Mouse (Mus musculus) neural tube, embryonic 14.5 days (tissue): Measurements from ENCODE around the gene Aloxe3. TPM values are rescaled to one million over a fixed set of nuclear protein-coding genes. Genes with fewer than 3 reads are reported as not detected.

Experiments used
- ATAC-seq: fragments of 200-750 bp; cut with Nextera tagmentation; 2 replicates; pipeline ENCODE4 v1.8.0; 2017; ENCODE audit warnings: low read depth, mild to moderate bottlenecking, moderate TSS enrichment, moderate library complexity
- H3K27ac ChIP-seq: fragments of 300-500 bp; sonication (generic); 2 replicates; pipeline ENCODE4 v1.5.1; 2014; ENCODE audit warnings: low read depth, mild to moderate bottlenecking, control low read depth, low read length, moderate library complexity, mixed read lengths
- H3K27me3 ChIP-seq: fragments of 300-500 bp; sonication (generic); 2 replicates; pipeline ENCODE4 v1.6.1; 2014; ENCODE audit warnings: low read length; ENCODE audit not compliant: control insufficient read depth, insufficient read depth
- H3K36me3 ChIP-seq: fragments of 300-500 bp; sonication (generic); 2 replicates; pipeline ENCODE4 v1.6.1; 2014; ENCODE audit warnings: low read length, mixed read lengths; ENCODE audit not compliant: control insufficient read depth, insufficient read depth
- H3K4me1 ChIP-seq: fragments of 300-500 bp; sonication (generic); 2 replicates; pipeline ENCODE4 v1.6.1; 2014; ENCODE audit warnings: low read length; ENCODE audit not compliant: control insufficient read depth, insufficient read depth
- H3K4me2 ChIP-seq: fragments of 300-500 bp; sonication (generic); 2 replicates; pipeline ENCODE4 v1.6.1; 2014; ENCODE audit warnings: mild to moderate bottlenecking, low read depth, low read length, control low read depth
- H3K4me3 ChIP-seq: fragments of 300-500 bp; sonication (generic); 2 replicates; pipeline ENCODE4 v1.5.1; 2014; ENCODE audit warnings: low read depth, low read length, control low read depth, mixed read lengths
- H3K9ac ChIP-seq: fragments of 300-500 bp; sonication (generic); replicated peaks from 2 replicates; pipeline ENCODE4 v1.6.1; 2014; ENCODE audit warnings: low read depth, mild to moderate bottlenecking, control low read depth, low read length, mixed read lengths
- H3K9me3 ChIP-seq: fragments of 300-500 bp; sonication (generic); 2 replicates; pipeline ENCODE4 v1.6.1; 2016; ENCODE audit warnings: low read length; ENCODE audit not compliant: control insufficient read depth
- WGBS: fragments of 180-500 bp; shearing (Covaris S2); extraction: QIAGEN DNeasy Blood & Tissue Kit; methylation state at CpG from one replicate; pipeline ENCODE4 v1.1.7; 2014; 5-methylcytosine and 5-hydroxymethylcytosine counted together
- polyA plus RNA-seq: library from polyadenylated mRNA; unstranded; fragments of >200 nt; fragmentation: Nextera tagmentation; extraction: Ambion mirVana; gene quantifications from 2 replicates; pipeline ENCODE4 v1.2.1, GENCODE M21; 2014

Aloxe3 gene
- polyA plus RNA-seq, 1 experiment from 2014 or later: 5.0 TPM

- no peak for ATAC-seq
- Histone ChIP-seq H3K4me2 (no peak overlapping the region), H3K4me1 (peaks cover 7% of the 10 kb centered on the region), H3K27ac (no peak overlapping the region), H3K9ac (no peak overlapping the region), H3K36me3 (peaks cover 63% of the 10 kb centered on the region), H3K9me3 (no peaks in the 10 kb centered on the region), H3K27me3 (no peaks in the 10 kb centered on the region), H3K4me3 (no peak overlapping the region)
- 91% methylated on average over 15 of the region's 15 CpGs for WGBS
Measured at GRCm38 (mm10) chr11:69103531-69104435, 21.9 kb upstream of the Aloxe3 start.

GRCm38 (mm10) chr11:69104487-69104886 is 21.2 kb upstream of the Aloxe3 start:
- 95% methylated on average over 14 of the region's 14 CpGs for WGBS
- no peak overlapping the region for H3K4me3 ChIP-seq
- no peaks in the 10 kb centered on the region for H3K9me3 ChIP-seq
- H3K36me3 ChIP-seq: peaks cover 70% of the 10 kb centered on the region
- H3K27ac ChIP-seq: no peak overlapping the region
- no peak overlapping the region for H3K9ac ChIP-seq
- H3K27me3 ChIP-seq: no peaks in the 10 kb centered on the region
- H3K4me1 ChIP-seq: peaks cover 7% of the 10 kb centered on the region
- no peak overlapping the region for H3K4me2 ChIP-seq
- no peak for ATAC-seq

GRCm38 (mm10) chr11:69105227-69105626 is 20.5 kb upstream of the Aloxe3 start:
- ATAC-seq: no peak
- Histone ChIP-seq H3K9me3 (no peaks in the 10 kb centered on the region), H3K9ac (no peak overlapping the region), H3K27me3 (no peaks in the 10 kb centered on the region), H3K4me1 (peaks cover 4% of the 10 kb centered on the region), H3K36me3 (peaks cover 71% of the 10 kb centered on the region), H3K4me3 (no peak overlapping the region), H3K4me2 (no peak overlapping the region), H3K27ac (no peak overlapping the region)
- WGBS: 93% methylated on average over 6 of the region's 6 CpGs

- H3K27me3 ChIP-seq: no peaks in the 10 kb centered on the region
- no peaks in the 10 kb centered on the region for H3K4me1 ChIP-seq
- H3K4me2 ChIP-seq: no peak overlapping the region
- H3K36me3 ChIP-seq: peaks cover 69% of the 10 kb centered on the region
- H3K9me3 ChIP-seq: no peaks in the 10 kb centered on the region
- H3K27ac ChIP-seq: no peak overlapping the region
- no peak overlapping the region for H3K4me3 ChIP-seq
- no peak overlapping the region for H3K9ac ChIP-seq
- ATAC-seq: no peak
- 89% methylated on average over 2 of the region's 2 CpGs for WGBS
Measured at GRCm38 (mm10) chr11:69105796-69106195, 19.9 kb upstream of the Aloxe3 start.

- Histone ChIP-seq H3K4me2 (no peak overlapping the region), H3K27me3 (no peaks in the 10 kb centered on the region), H3K4me3 (no peak overlapping the region), H3K9ac (no peak overlapping the region), H3K9me3 (no peaks in the 10 kb centered on the region), H3K27ac (no peak overlapping the region), H3K4me1 (no peaks in the 10 kb centered on the region), H3K36me3 (peaks cover 64% of the 10 kb centered on the region)
- WGBS: 92% methylated on average over 11 of the region's 11 CpGs
- ATAC-seq: no peak
Measured at GRCm38 (mm10) chr11:69106299-69106698, 19.4 kb upstream of the Aloxe3 start.

GRCm38 (mm10) chr11:69106842-69107241 is 18.9 kb upstream of the Aloxe3 start:
- no peak overlapping the region for H3K27ac ChIP-seq
- 88% methylated on average over 11 of the region's 11 CpGs for WGBS
- H3K9ac ChIP-seq: no peak overlapping the region
- H3K36me3 ChIP-seq: peaks cover 61% of the 10 kb centered on the region
- no peak overlapping the region for H3K4me2 ChIP-seq
- no peak overlapping the region for H3K4me3 ChIP-seq
- no peaks in the 10 kb centered on the region for H3K4me1 ChIP-seq
- H3K27me3 ChIP-seq: no peaks in the 10 kb centered on the region
- ATAC-seq: no peak
- H3K9me3 ChIP-seq: no peaks in the 10 kb centered on the region

GRCm38 (mm10) chr11:69107676-69108075 is 18.0 kb upstream of the Aloxe3 start:
- H3K4me1 ChIP-seq: no peaks in the 10 kb centered on the region
- no peak overlapping the region for H3K9ac ChIP-seq
- no peaks in the 10 kb centered on the region for H3K9me3 ChIP-seq
- WGBS: over 99% methylated on average over 11 of the region's 11 CpGs
- no peak overlapping the region for H3K4me2 ChIP-seq
- ATAC-seq: no peak
- H3K4me3 ChIP-seq: no peak overlapping the region
- no peak overlapping the region for H3K27ac ChIP-seq
- H3K36me3 ChIP-seq: peaks cover 54% of the 10 kb centered on the region
- no peaks in the 10 kb centered on the region for H3K27me3 ChIP-seq

GRCm38 (mm10) chr11:69108223-69108622 is 17.5 kb upstream of the Aloxe3 start:
- H3K4me2 ChIP-seq: no peak overlapping the region
- no peaks in the 10 kb centered on the region for H3K27me3 ChIP-seq
- H3K4me1 ChIP-seq: no peaks in the 10 kb centered on the region
- H3K4me3 ChIP-seq: no peak overlapping the region
- peaks cover 49% of the 10 kb centered on the region for H3K36me3 ChIP-seq
- WGBS: 94% methylated on average over 9 of the region's 9 CpGs
- no peaks in the 10 kb centered on the region for H3K9me3 ChIP-seq
- no peak for ATAC-seq
- H3K9ac ChIP-seq: no peak overlapping the region
- H3K27ac ChIP-seq: no peak overlapping the region

- H3K27ac ChIP-seq: no peak overlapping the region
Measured at GRCm38 (mm10) chr11:69109032-69109900, 16.4 kb upstream of the Aloxe3 start.

More at GRCm38 (mm10) chr11:69109032-69109900, 16.4 kb upstream of the Aloxe3 start:
- H3K27me3 ChIP-seq: no peaks in the 10 kb centered on the region
- peak; percentile 50 for ATAC-seq
- 86% methylated on average over 13 of the region's 13 CpGs for WGBS
- H3K9me3 ChIP-seq: no peaks in the 10 kb centered on the region
- no peaks in the 10 kb centered on the region for H3K4me1 ChIP-seq
- peaks cover 39% of the 10 kb centered on the region for H3K36me3 ChIP-seq
- no peak overlapping the region for H3K9ac ChIP-seq
- H3K4me3 ChIP-seq: no peak overlapping the region
- no peak overlapping the region for H3K4me2 ChIP-seq
